Mouse (Mus musculus) liver, postnatal 0 days (tissue): ENCODE data around the gene Cdk9.

ENCODE experiments used
- CTCF ChIP-seq: sonication (generic); IDR thresholded peaks from 2 replicates; pipeline ENCODE4 v1.5.1; 2016; ENCODE audit warnings: antibody characterized with exemption, low read depth
- EP300 ChIP-seq: IDR thresholded peaks from 2 replicates; pipeline ENCODE4 v1.6.1; 2016; ENCODE audit warnings: antibody characterized with exemption, low read depth, mild to moderate bottlenecking

DNA sequence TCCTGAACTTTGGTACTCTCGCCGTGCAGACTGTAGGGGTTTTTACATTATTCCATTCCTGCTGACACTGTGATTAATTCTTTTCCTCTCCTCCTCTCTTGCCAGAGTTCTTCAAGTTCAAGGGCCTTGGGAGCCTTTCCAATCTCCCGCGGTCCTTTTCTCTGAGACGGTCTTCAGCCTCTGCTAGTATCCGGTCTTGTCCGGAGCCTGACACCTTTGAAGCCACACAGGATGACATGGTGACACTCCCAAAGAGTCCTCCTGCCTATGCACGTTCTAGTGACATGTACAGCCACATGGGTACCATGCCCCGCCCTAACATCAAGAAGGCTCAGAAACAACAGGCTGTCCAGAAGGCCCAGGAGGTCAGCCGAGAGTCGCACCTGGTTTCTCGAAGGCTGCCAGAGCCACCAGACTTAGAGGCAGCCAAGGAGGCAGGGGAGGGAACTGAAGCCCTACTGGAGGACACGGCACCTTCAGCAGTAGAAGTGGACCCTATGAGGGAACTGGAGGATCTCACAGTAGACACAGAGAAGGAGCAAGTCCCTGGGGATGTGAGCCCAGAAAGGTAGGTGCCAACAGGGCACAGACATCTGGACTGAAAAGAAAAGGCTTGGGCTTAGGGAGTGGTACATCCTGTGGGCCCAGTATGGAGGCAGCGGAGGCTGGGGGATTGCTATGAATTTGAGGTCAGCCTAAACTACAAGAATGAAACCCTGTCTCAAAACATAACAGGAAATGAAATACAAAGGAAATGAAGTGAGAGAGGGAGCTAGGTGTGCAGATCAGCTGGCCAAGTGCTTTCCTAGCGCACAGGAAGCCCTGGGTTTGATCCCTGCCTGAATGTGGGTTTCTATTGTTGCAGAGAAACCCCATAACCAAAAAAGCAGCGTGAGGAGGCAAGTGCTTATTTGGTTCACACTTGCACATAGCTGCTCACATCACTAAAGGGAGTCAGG is 12.2 kb upstream of the Cdk9 start:
- TF ChIP-seq CTCF (no peak), EP300 (no peak)
